In the genomic region with DNA sequence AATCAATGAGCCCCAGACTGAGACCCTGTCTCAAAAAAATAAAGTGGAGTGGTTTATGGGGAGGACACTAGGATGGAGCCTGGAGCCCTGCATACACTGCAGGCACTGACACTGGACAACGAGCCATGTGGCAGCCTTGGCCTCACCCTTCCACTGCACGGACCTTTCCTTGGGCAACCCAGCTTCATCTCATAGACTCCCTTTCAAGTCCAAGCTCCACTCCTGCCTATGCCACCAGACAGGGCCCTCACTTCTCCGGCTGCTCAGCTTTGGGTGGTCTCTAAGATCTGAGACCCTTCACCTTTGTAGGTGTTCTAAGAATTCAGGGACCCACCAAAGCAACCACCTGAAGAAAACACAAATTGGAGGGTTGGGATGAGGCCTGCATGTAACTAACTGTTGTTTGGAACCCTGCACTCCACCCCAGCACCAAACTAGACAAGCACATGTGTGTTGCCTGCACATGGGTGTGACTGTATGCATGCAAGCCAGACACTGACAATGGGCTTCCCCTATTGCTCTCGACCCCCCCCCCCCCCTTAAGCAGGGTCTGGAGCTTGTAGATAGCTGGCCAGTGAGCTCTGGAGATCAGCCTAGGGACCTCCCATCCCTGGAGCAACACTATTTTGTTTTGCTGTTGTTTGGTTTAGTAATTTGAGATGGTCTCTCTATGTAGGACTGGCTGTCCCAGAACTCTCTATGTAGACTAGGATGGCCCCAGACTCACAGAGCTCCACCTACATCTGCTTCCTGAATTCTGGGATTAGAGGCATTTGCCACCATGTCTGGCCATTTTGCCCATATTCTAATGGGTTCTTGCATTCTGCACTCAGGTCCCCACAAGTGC, we compare ENCODE assay signal across 22 mouse cellular contexts. TPM values are rescaled to one million over a fixed set of nuclear protein-coding genes. Genes with fewer than 3 reads are reported as not detected.
DNase-seq lines count a peak whose midpoint lies in the region; ATAC-seq lines count a peak whose summit lies in the region.
"Had no signal": no experiment of that assay in that cellular context is flagged by ENCODE, and none has a peak within 500 bp of the region (broad histone marks: within the 10 kb centered on the region; RNA-seq: fewer than 3 reads in every experiment).

No protein-coding gene starts in this region.

- no peaks in the 10 kb centered on the region for H3K9me3 ChIP-seq in heart, embryonic 11.5 days (replicated peaks; ENCODE audit: control insufficient read depth, low read length)
- H3K9me3 ChIP-seq in liver, embryonic 12.5 days (replicated peaks): no peaks in the 10 kb centered on the region
- H3K9me3 ChIP-seq in midbrain, embryonic 14.5 days (ENCODE audit: control insufficient read depth, low read length): no peaks in the 10 kb centered on the region
- H3K9me3 ChIP-seq: limb, embryonic 10.5 days; neural tube, embryonic 13.5 days had no signal

- 0 out of 2 replicates have a peak, but pooled peaks have one; percentile 12 for ATAC-seq in heart, embryonic 11.5 days (replicated peaks; ENCODE audit: insufficient number of reproducible peaks, low FRiP score, low TSS enrichment)
- peak; percentile 87 for ATAC-seq in liver, embryonic 12.5 days
- ATAC-seq in megakaryocyte progenitor cell, adult 5-6 weeks (replicated peaks; ENCODE audit: poor library complexity): peak; percentile 76
- ATAC-seq in midbrain, embryonic 14.5 days (ENCODE audit: low FRiP score, low TSS enrichment): no peak
- ATAC-seq: forebrain, postnatal 0 days; Patski had no signal

- peaks cover 8% of the 10 kb centered on the region for H3K36me3 ChIP-seq in heart, embryonic 11.5 days (ENCODE audit: control insufficient read depth, insufficient read depth, low read length)
- H3K36me3 ChIP-seq in liver, embryonic 12.5 days: peaks cover 83% of the 10 kb centered on the region
- peaks cover 14% of the 10 kb centered on the region for H3K36me3 ChIP-seq in midbrain, embryonic 14.5 days (ENCODE audit: control insufficient read depth, insufficient read depth, low read length)

- no peaks in the 10 kb centered on the region for H3K27me3 ChIP-seq in heart, embryonic 11.5 days (ENCODE audit: control insufficient read depth, insufficient read depth, low read length)
- H3K27me3 ChIP-seq in liver, embryonic 12.5 days (replicated peaks): no peaks in the 10 kb centered on the region
- H3K27me3 ChIP-seq in midbrain, embryonic 14.5 days (ENCODE audit: control insufficient read depth, insufficient read depth, low read length): no peaks in the 10 kb centered on the region
- H3K27me3 ChIP-seq: neural tube, embryonic 13.5 days; Patski had no signal

- H3K27ac ChIP-seq in heart, embryonic 11.5 days (ENCODE audit: low read depth, low read length): no peak overlapping the region
- 0 out of 2 replicates have a peak overlapping the region, but pooled peaks have one; percentile 6 for H3K27ac ChIP-seq in brown adipose tissue, adult 24 weeks (replicated peaks; ENCODE audit: low read depth, low read length)
- H3K27ac ChIP-seq in liver, embryonic 12.5 days: peak overlapping the region; percentile 89
- no peak overlapping the region for H3K27ac ChIP-seq in midbrain, embryonic 14.5 days (replicated peaks; ENCODE audit: low read depth, low read length)
- H3K27ac ChIP-seq: heart, adult 2 months; limb, embryonic 10.5 days; neural tube, embryonic 13.5 days had no signal

- no peak for DNase-seq in heart, adult 8-10 months (ENCODE audit: low spot score)
- no peak for DNase-seq in ovary, adult 18-20 months (ENCODE audit: low spot score)
- DNase-seq in midbrain, embryonic 14.5 days: no peak
- DNase-seq: adrenal gland, postnatal 25 days; cerebellum, postnatal 25 days; forebrain, postnatal 0 days; heart, adult 2 months; heart, postnatal 14 days; kidney, adult 18-20 months; kidney, postnatal 10 days; lung, embryonic 14.5 days; lung, postnatal 4 days; right cerebral cortex, postnatal 4 days; thymus, postnatal 36 days had no signal

- 77% methylated on average over 4 of the region's 4 CpGs for WGBS in heart, embryonic 11.5 days (ENCODE audit: insufficient replicate concordance)
- 61% methylated on average over 4 of the region's 4 CpGs for WGBS in liver, embryonic 12.5 days (ENCODE audit: insufficient replicate concordance)
- WGBS in midbrain, embryonic 14.5 days: 90% methylated on average over 4 of the region's 4 CpGs

- H3K9ac ChIP-seq in heart, embryonic 11.5 days (ENCODE audit: low read depth, low read length): no peak overlapping the region
- H3K9ac ChIP-seq in liver, embryonic 12.5 days: peak overlapping the region; percentile 39
- H3K9ac ChIP-seq in midbrain, embryonic 14.5 days (replicated peaks; ENCODE audit: low read length): no peak overlapping the region
- H3K9ac ChIP-seq: forebrain, postnatal 0 days; lung, embryonic 14.5 days; neural tube, embryonic 13.5 days had no signal

- H3K4me2 ChIP-seq in heart, embryonic 11.5 days: no peak overlapping the region
- H3K4me2 ChIP-seq in liver, embryonic 12.5 days: peak overlapping the region; percentile 51
- no peak overlapping the region for H3K4me2 ChIP-seq in midbrain, embryonic 14.5 days (ENCODE audit: low read length)
- H3K4me2 ChIP-seq: lung, embryonic 14.5 days; neural tube, embryonic 13.5 days had no signal

- peaks cover 7% of the 10 kb centered on the region for H3K4me1 ChIP-seq in heart, embryonic 11.5 days (ENCODE audit: control insufficient read depth, insufficient read depth, low read length)
- H3K4me1 ChIP-seq in brown adipose tissue, adult 24 weeks (ENCODE audit: control insufficient read depth, insufficient read depth, insufficient read length, low read length): peaks cover 23% of the 10 kb centered on the region
- peaks cover 75% of the 10 kb centered on the region for H3K4me1 ChIP-seq in liver, embryonic 12.5 days
- no peaks in the 10 kb centered on the region for H3K4me1 ChIP-seq in midbrain, embryonic 14.5 days (ENCODE audit: control insufficient read depth, insufficient read depth, low read length)

- no peak overlapping the region for H3K4me3 ChIP-seq in heart, embryonic 11.5 days (ENCODE audit: low read depth, low read length)
- H3K4me3 ChIP-seq in brown adipose tissue, adult 24 weeks (ENCODE audit: insufficient read depth, low read depth, low read length): no peak overlapping the region
- 0 out of 2 replicates have a peak overlapping the region, but pooled peaks have one; percentile 1 for H3K4me3 ChIP-seq in liver, embryonic 12.5 days
- no peak overlapping the region for H3K4me3 ChIP-seq in midbrain, embryonic 14.5 days (replicated peaks; ENCODE audit: low read depth, low read length)
- H3K4me3 ChIP-seq: heart, adult 2 months; left cerebral cortex, adult 2 months; limb, embryonic 10.5 days; neural tube, embryonic 13.5 days had no signal

RNA-seq across cellular contexts. Expression of a gene that starts 7.2 kb away (rescaled TPM):
- polyA plus RNA-seq in heart, embryonic 11.5 days (2014; fragmentation: Nextera tagmentation; extraction: Ambion mirVana): 32.6 and 32.8 TPM in 2 replicates
- 10 to 100 TPM; 37.0 to 49.9 (median 42.1) TPM for total RNA-seq in heart, adult 8-10 months (2022)
- polyA plus RNA-seq in brown adipose tissue, adult 24 weeks (2012; ENCODE audit: insufficient read depth, insufficient read length, missing spikeins): 77.6 and 92.5 TPM in 2 replicates
- 106 and 107 TPM in 2 replicates for polyA plus RNA-seq in liver, embryonic 12.5 days (2016; fragmentation: Nextera tagmentation; extraction: Ambion mirVana)
- total RNA-seq in megakaryocyte progenitor cell, adult 5-6 weeks (2015): 14.3 and 23.0 TPM in 2 replicates
- total RNA-seq in megakaryocyte progenitor cell, adult 5-6 weeks (2017): 12.5 and 20.6 TPM in 2 replicates
- 24.9 and 28.7 TPM in 2 replicates for polyA plus RNA-seq in midbrain, embryonic 14.5 days (2014; fragmentation: Nextera tagmentation; extraction: Ambion mirVana)

RNA-seq across cellular contexts. Expression of a gene that starts 7.7 kb away (rescaled TPM):
- polyA plus RNA-seq in heart, embryonic 11.5 days (2014; fragmentation: Nextera tagmentation; extraction: Ambion mirVana): 90.1 and 96.5 TPM in 2 replicates
- total RNA-seq in heart, adult 8-10 months (2022): 100 to 1,000 TPM; 146 to 174 (median 157) TPM
- polyA plus RNA-seq in brown adipose tissue, adult 24 weeks (2012; ENCODE audit: insufficient read depth, insufficient read length, missing spikeins): 452 and 497 TPM in 2 replicates
- 113 and 120 TPM in 2 replicates for polyA plus RNA-seq in liver, embryonic 12.5 days (2016; fragmentation: Nextera tagmentation; extraction: Ambion mirVana)
- total RNA-seq in megakaryocyte progenitor cell, adult 5-6 weeks (2015): 42.8 and 55.1 TPM in 2 replicates
- total RNA-seq in megakaryocyte progenitor cell, adult 5-6 weeks (2017): 42.3 and 47.1 TPM in 2 replicates
- 79.9 and 81.3 TPM in 2 replicates for polyA plus RNA-seq in midbrain, embryonic 14.5 days (2014; fragmentation: Nextera tagmentation; extraction: Ambion mirVana)

Comparison
In these comparisons a context has a peak if more than half of its experiments do, and no peak if none do; other contexts are left out.
1. H3K27ac ChIP-seq: peak in brown adipose tissue, adult 24 weeks (single experiment) and liver, embryonic 12.5 days (single experiment); none in heart, embryonic 11.5 days (single experiment) and midbrain, embryonic 14.5 days (single experiment).